Mouse (Mus musculus): ENCODE measurements around the gene Gm45808. TPM values are rescaled to one million over a fixed set of nuclear protein-coding genes. Genes with fewer than 3 reads are reported as not detected.
"Not testable (repeated sequence)": the region's sequence is repeated elsewhere in the genome, so short reads cannot be mapped to it uniquely, and the experiment has no call there.

Gene Gm45808
- total and polyA plus RNA-seq, 2 experiments from 2014 or later: 1.6 TPM; not detected in 1

DNA sequence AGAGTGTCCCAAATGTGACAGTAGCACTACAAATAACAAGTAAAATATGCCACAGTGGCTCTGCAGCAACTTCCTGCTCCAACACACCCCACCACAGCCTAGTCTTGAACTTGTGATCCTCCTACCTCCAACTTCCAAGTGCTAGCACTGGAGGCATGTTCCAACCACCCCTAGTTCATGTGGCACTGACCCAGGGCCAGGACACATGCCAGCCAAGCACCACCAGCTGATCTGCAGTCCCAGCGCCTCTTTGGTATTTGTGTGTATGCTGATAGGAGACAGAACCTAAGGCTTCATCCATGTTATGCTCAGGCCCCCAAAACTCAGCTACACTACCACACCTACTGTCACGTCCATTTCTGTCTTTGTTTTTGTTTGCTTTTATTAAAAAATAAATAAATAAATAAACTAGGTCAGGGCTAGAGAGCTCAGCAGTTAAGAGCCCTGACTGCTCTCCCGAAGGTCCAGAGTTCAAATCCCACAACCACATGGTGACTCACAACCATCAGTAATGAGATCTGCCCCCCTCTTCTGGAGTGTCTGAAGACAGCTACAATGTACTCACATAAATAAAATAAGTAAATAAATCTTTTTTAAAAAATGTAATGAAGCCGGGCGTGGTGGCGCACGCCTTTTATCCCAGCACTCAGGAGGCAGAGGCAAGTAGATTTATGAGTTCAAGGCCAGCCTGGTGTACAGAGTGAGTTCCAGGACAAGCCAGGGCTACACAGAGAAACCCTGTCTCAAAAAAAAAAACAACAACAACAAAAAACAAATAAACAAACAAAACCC, 22.4 kb downstream of the Gm45808 start:
- no peak overlapping the region for H3K27ac ChIP-seq (ENCODE audit: low read depth, low read length)
- peaks cover 19% of the 10 kb centered on the region for H3K36me3 ChIP-seq (ENCODE audit: insufficient read depth, low read length)
- peaks cover 5% of the 10 kb centered on the region; the same call in 1 of the 2 replicates for H3K4me1 ChIP-seq (ENCODE audit: insufficient read depth, low read length)
- no peak for TF ChIP-seq CTCF (IDR thresholded peaks at IDR 0.05)
- ATAC-seq (ENCODE audit: low FRiP score): no peak
- no peaks in the 10 kb centered on the region for H3K9me3 ChIP-seq (ENCODE audit: low read length)
- no peak for DNase-seq (ENCODE audit: low spot score)
- no peak overlapping the region for H3K9ac ChIP-seq (replicated peaks; ENCODE audit: low read length, poor library complexity, severe bottlenecking)
- H3K27me3 ChIP-seq (ENCODE audit: insufficient read depth, low read length): no peaks in the 10 kb centered on the region
- no peak overlapping the region for H3K4me3 ChIP-seq (ENCODE audit: low read depth, low read length)
- H3K4me2 ChIP-seq (ENCODE audit: low read depth, low read length, poor library complexity, severe bottlenecking): no peak overlapping the region
- WGBS: 96% methylated on average over 7 of the region's 7 CpGs

DNA sequence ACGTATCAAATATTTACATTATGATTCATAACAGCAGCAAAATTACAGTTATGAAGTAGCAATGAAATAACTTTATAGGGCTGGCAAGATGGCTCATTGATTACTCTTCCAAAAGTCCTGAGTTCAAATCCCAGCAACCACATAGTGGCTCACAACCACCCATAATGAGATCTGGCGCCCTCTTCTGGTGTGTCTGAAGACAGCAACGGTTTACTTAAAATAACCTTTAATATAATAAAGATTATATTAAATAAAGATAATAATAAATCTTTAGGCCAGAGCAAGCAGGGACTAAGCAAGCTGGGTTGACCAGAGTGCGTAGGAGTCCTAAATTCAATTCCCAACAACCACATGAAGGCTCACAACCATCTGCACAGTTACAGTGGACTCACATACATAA, 23.7 kb downstream of the Gm45808 start:
- DNase-seq (ENCODE audit: low spot score); H3K9me3 ChIP-seq (ENCODE audit: low read length); H3K4me3 ChIP-seq (ENCODE audit: low read depth, low read length); H3K9ac ChIP-seq (replicated peaks; ENCODE audit: low read length, poor library complexity, severe bottlenecking); H3K27me3 ChIP-seq (ENCODE audit: insufficient read depth, low read length); ATAC-seq (ENCODE audit: low FRiP score); H3K4me2 ChIP-seq (ENCODE audit: low read depth, low read length, poor library complexity, severe bottlenecking); H3K4me1 ChIP-seq (ENCODE audit: insufficient read depth, low read length); H3K27ac ChIP-seq (ENCODE audit: low read depth, low read length): not testable (repeated sequence)
- TF ChIP-seq CTCF (IDR thresholded peaks at IDR 0.05): peak; percentile 44
- WGBS: 77% methylated on average over 4 of the region's 4 CpGs
- peaks cover 19% of the 10 kb centered on the region for H3K36me3 ChIP-seq (ENCODE audit: insufficient read depth, low read length)

GRCm38 (mm10) chr7:45462325-45462724, 24.3 kb downstream of the Gm45808 start:
- Histone ChIP-seq H3K36me3 (ENCODE audit: insufficient read depth, low read length) (peaks cover 22% of the 10 kb centered on the region), H3K9ac (replicated peaks; ENCODE audit: low read length, poor library complexity, severe bottlenecking) (no peak overlapping the region), H3K4me2 (ENCODE audit: low read depth, low read length, poor library complexity, severe bottlenecking) (no peak overlapping the region), H3K27ac (ENCODE audit: low read depth, low read length) (no peak overlapping the region), H3K4me3 (ENCODE audit: low read depth, low read length) (no peak overlapping the region), H3K4me1 (ENCODE audit: insufficient read depth, low read length) (peaks cover 11% of the 10 kb centered on the region; the same call in 1 of the 2 replicates), H3K9me3 (ENCODE audit: low read length) (no peaks in the 10 kb centered on the region), H3K27me3 (ENCODE audit: insufficient read depth, low read length) (no peaks in the 10 kb centered on the region)
- no peak for TF ChIP-seq CTCF (IDR thresholded peaks at IDR 0.05)
- 93% methylated on average over 4 of the region's 4 CpGs for WGBS
- no peak for ATAC-seq (ENCODE audit: low FRiP score)
- no peak for DNase-seq (ENCODE audit: low spot score)

- no peaks in the 10 kb centered on the region for H3K27me3 ChIP-seq (ENCODE audit: insufficient read depth, low read length)
These were observed 24.8 kb downstream of the Gm45808 start for GRCm38 (mm10) chr7:45461781-45462180.

GRCm38 (mm10) chr7:45461326-45461725, 25.3 kb downstream of the Gm45808 start:
- no peak for ATAC-seq (ENCODE audit: low FRiP score)
- Histone ChIP-seq H3K36me3 (ENCODE audit: insufficient read depth, low read length) (peaks cover 25% of the 10 kb centered on the region), H3K4me3 (ENCODE audit: low read depth, low read length) (no peak overlapping the region), H3K9ac (replicated peaks; ENCODE audit: low read length, poor library complexity, severe bottlenecking) (no peak overlapping the region), H3K9me3 (ENCODE audit: low read length) (no peaks in the 10 kb centered on the region), H3K4me1 (ENCODE audit: insufficient read depth, low read length) (peaks cover 15% of the 10 kb centered on the region), H3K27ac (ENCODE audit: low read depth, low read length) (peak overlapping the region; percentile 82; the same call in 1 of the 2 replicates), H3K4me2 (ENCODE audit: low read depth, low read length, poor library complexity, severe bottlenecking) (no peak overlapping the region), H3K27me3 (ENCODE audit: insufficient read depth, low read length) (no peaks in the 10 kb centered on the region)
- WGBS: 60% methylated on average over 5 of the region's 5 CpGs
- DNase-seq (ENCODE audit: low spot score): no peak
- no peak for TF ChIP-seq CTCF (IDR thresholded peaks at IDR 0.05)

More at GRCm38 (mm10) chr7:45461781-45462180, 24.8 kb downstream of the Gm45808 start:
- DNase-seq (ENCODE audit: low spot score): no peak
- Histone ChIP-seq H3K4me3 (ENCODE audit: low read depth, low read length) (no peak overlapping the region), H3K9ac (replicated peaks; ENCODE audit: low read length, poor library complexity, severe bottlenecking) (no peak overlapping the region), H3K27ac (ENCODE audit: low read depth, low read length) (no peak overlapping the region), H3K4me2 (ENCODE audit: low read depth, low read length, poor library complexity, severe bottlenecking) (no peak overlapping the region), H3K9me3 (ENCODE audit: low read length) (no peaks in the 10 kb centered on the region), H3K36me3 (ENCODE audit: insufficient read depth, low read length) (peaks cover 25% of the 10 kb centered on the region), H3K4me1 (ENCODE audit: insufficient read depth, low read length) (peaks cover 15% of the 10 kb centered on the region)
- WGBS: 95% methylated on average over 4 of the region's 4 CpGs
- ATAC-seq (ENCODE audit: low FRiP score): no peak
- no peak for TF ChIP-seq CTCF (IDR thresholded peaks at IDR 0.05)

DNA sequence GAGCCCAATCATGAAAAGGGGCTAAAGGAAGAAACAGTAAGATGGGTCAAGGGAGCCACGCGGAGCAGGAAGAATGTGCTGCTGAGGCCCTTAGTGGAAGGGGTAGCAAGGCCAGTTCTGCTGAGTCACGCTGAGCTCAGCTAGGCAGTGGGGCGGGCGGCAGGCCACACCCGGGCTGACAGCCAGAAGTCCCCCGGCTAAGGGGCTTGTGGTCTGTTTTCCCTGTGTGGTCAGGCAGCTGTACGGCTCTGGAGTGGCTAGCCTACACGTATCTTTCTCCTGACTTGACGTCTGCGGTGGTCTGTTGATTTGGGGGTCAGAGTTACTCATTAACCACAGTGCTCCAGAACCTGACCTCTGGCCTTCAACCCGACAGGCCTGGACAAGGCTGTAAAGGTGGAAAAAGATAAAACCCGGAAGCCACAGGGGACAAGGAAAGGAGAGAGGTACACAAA, 25.7 kb downstream of the Gm45808 start:
- peaks cover 27% of the 10 kb centered on the region for H3K36me3 ChIP-seq (ENCODE audit: insufficient read depth, low read length)
- no peak overlapping the region for H3K4me3 ChIP-seq (ENCODE audit: low read depth, low read length)
- H3K27ac ChIP-seq (ENCODE audit: low read depth, low read length): peak overlapping the region; percentile 82; the same call in 1 of the 2 replicates
- DNase-seq (ENCODE audit: low spot score) (peak; percentile 72), ATAC-seq (ENCODE audit: low FRiP score) (no peak)
- no peak overlapping the region for H3K9ac ChIP-seq (replicated peaks; ENCODE audit: low read length, poor library complexity, severe bottlenecking)
- 44% methylated on average over 13 of the region's 13 CpGs for WGBS
- no peaks in the 10 kb centered on the region for H3K27me3 ChIP-seq (ENCODE audit: insufficient read depth, low read length)
- H3K9me3 ChIP-seq (ENCODE audit: low read length): no peaks in the 10 kb centered on the region
- TF ChIP-seq CTCF (IDR thresholded peaks at IDR 0.05): no peak
- H3K4me1 ChIP-seq (ENCODE audit: insufficient read depth, low read length): peaks cover 14% of the 10 kb centered on the region
- no peak overlapping the region for H3K4me2 ChIP-seq (ENCODE audit: low read depth, low read length, poor library complexity, severe bottlenecking)

Data from midbrain, postnatal 0 days (tissue).